Mouse (Mus musculus) lung, postnatal 0 days (tissue): ENCODE data around the gene Arel1.

Source experiments
- CTCF ChIP-seq: IDR thresholded peaks from 2 replicates; pipeline ENCODE4 v1.5.1; 2016; ENCODE audit warnings: antibody characterized with exemption, mild to moderate bottlenecking
- EP300 ChIP-seq: IDR thresholded peaks from 2 replicates; pipeline ENCODE4 v1.6.1; 2016; ENCODE audit warnings: antibody characterized with exemption, mild to moderate bottlenecking, control low read depth

DNA sequence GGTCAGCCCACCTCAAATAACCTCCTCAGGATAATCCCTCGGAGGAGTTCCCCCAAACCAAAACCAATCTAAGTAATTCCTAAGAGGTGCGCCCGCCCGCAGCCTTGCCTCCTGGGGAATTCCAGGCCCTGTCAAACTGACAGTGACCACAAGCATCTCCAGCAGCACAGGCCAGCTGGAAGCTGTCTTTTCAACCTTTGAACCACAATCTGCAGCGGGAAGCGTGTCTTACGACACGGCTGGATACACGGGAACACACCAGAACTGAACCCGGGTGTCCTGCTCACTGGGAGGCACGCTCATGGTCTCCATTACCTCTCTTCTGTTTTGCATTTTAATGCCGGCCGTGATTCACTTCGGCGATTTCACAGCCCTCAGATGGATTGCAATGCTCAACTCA is 80.4 kb downstream of the Arel1 start:
- TF ChIP-seq CTCF: no peak
- TF ChIP-seq EP300: no peak
